Mouse (Mus musculus): ENCODE measurements at regions not wholly inside any gene's neighbourhood (a gene's known extent, or its start where the extent isn't known, plus 50 kb on each side); places are given as distances from the start of the nearest gene placed in this dataset.

- Histone ChIP-seq H3K4me2 (ENCODE audit: insufficient read depth, low read depth, poor library complexity, severe bottlenecking) (no peak overlapping the region), H3K79me2 (replicated peaks; ENCODE audit: control insufficient read depth, extremely low read depth, insufficient read depth, poor library complexity, severe bottlenecking) (no peaks in the 10 kb centered on the region), H3K27ac (ENCODE audit: insufficient read depth, low read depth) (no peak overlapping the region), H3K4me3 (replicated peaks in 1 of 3; ENCODE audit: low read depth in 2 of 3, low read length in 2 of 3, poor library complexity in 1 of 3) (no peak overlapping the region), H3K4me1 (ENCODE audit: control insufficient read depth in 1 of 2, insufficient read depth in 2 of 2) (peaks cover 0 to 25% of the 10 kb centered on the region in 2 experiments; a peak in 2 of 4 replicates), H3K36me3 (replicated peaks in 1 of 2; ENCODE audit: control insufficient read depth in 1 of 2, insufficient read depth in 1 of 2, low read length in 1 of 2) (no peaks in the 10 kb centered on the region), H3K9me3 (replicated peaks; ENCODE audit: low read length) (peaks cover 3% of the 10 kb centered on the region), H3K27me3 (replicated peaks) (no peaks in the 10 kb centered on the region), H3K9ac (ENCODE audit: insufficient read depth, low read depth) (no peak overlapping the region)
- dilution Hi-C loops (cut with MboI; ENCODE audit: extremely low pct_ligation_motif_present, extremely low pct_unique_long_range_greater_than_20kb, low sequenced_read_pairs): no loop called here
- in situ Hi-C loops (cut with MboI; ENCODE audit: low pct_ligation_motif_present, low pct_unique_long_range_greater_than_20kb, low sequenced_read_pairs): loop anchor here (5.0 to 25.0 kb wide), 3 partner anchors 334 to 682 kb away; partner anchors contain the start of genes 4933402D24Rik and Klf7
- DNase-seq (ENCODE audit: extremely low read depth): no peak
- no peak for TF ChIP-seq JUND (conservative IDR thresholded peaks at IDR 0.05; ENCODE audit: low read depth, low read length)
- no peak for TF ChIP-seq ZC3H11A (IDR thresholded peaks at IDR 0.05; ENCODE audit: low read depth, low read length)
- TF ChIP-seq E2F4 (IDR thresholded peaks at IDR 0.05; ENCODE audit: insufficient replicate concordance, low read depth, low read length): no peak
Observed at GRCm38 (mm10) chr1:64446492-64446891, 86.0 kb upstream of the Creb1 start.

- in situ Hi-C loops (cut with MboI; ENCODE audit: low pct_ligation_motif_present, low pct_unique_long_range_greater_than_20kb, low sequenced_read_pairs) (loop anchor here (5.0 to 25.0 kb wide), 3 partner anchors 334 to 681 kb away; partner anchors contain the start of genes 4933402D24Rik and Klf7), dilution Hi-C loops (cut with MboI; ENCODE audit: extremely low pct_ligation_motif_present, extremely low pct_unique_long_range_greater_than_20kb, low sequenced_read_pairs) (no loop called here)
- TF ChIP-seq NELFE (IDR thresholded peaks at IDR 0.05; ENCODE audit: low read depth, low read length) (no peak; the same call in 1 of the 2 replicates), SMC3 (IDR thresholded peaks at IDR 0.05; ENCODE audit: low read depth, low read length) (peak; percentile 97), RAD21 (IDR thresholded peaks at IDR 0.05; ENCODE audit: low read depth, low read length) (peak; percentile 95), IRF4 (IDR thresholded peaks at IDR 0.05; ENCODE audit: low read depth, low read length) (peak; percentile 59), ZNF384 (IDR thresholded peaks at IDR 0.05; ENCODE audit: low read depth, low read length) (no peak), TCF12 (IDR thresholded peaks at IDR 0.05; ENCODE audit: low read depth, low read length) (0 out of 2 replicates have a peak, but pooled peaks have one; percentile 24), ZC3H11A (IDR thresholded peaks at IDR 0.05; ENCODE audit: low read depth, low read length) (peak; percentile 96), CTCF (conservative IDR thresholded peaks at IDR 0.05 in 1 of 2, IDR thresholded peaks at IDR 0.05 in 1 of 2; ENCODE audit: low read depth in 2 of 2, low read length in 2 of 2) (peak in 1 of 2 experiments; percentile 92; a peak in 2 of 4 replicates)
- no peaks in the 10 kb centered on the region for H3K36me3 ChIP-seq (replicated peaks in 1 of 2; ENCODE audit: control insufficient read depth in 1 of 2, insufficient read depth in 1 of 2, low read length in 1 of 2)
- no peaks in the 10 kb centered on the region for H3K27me3 ChIP-seq (replicated peaks)
- peaks cover 0 to 25% of the 10 kb centered on the region in 2 experiments; a peak in 2 of 4 replicates for H3K4me1 ChIP-seq (ENCODE audit: control insufficient read depth in 1 of 2, insufficient read depth in 2 of 2)
- H3K9me3 ChIP-seq (replicated peaks; ENCODE audit: low read length): peaks cover 3% of the 10 kb centered on the region
- no peak overlapping the region for H3K4me2 ChIP-seq (ENCODE audit: insufficient read depth, low read depth, poor library complexity, severe bottlenecking)
- no peak overlapping the region for H3K27ac ChIP-seq (ENCODE audit: insufficient read depth, low read depth)
- H3K79me2 ChIP-seq (replicated peaks; ENCODE audit: control insufficient read depth, extremely low read depth, insufficient read depth, poor library complexity, severe bottlenecking): no peaks in the 10 kb centered on the region
- no peak overlapping the region for H3K4me3 ChIP-seq (replicated peaks in 1 of 3; ENCODE audit: low read depth in 2 of 3, low read length in 2 of 3, poor library complexity in 1 of 3)
- no peak overlapping the region for H3K9ac ChIP-seq (ENCODE audit: insufficient read depth, low read depth)
- DNase-seq (ENCODE audit: extremely low read depth): peak; percentile 62
Observed at GRCm38 (mm10) chr1:64445919-64446318, 86.5 kb upstream of the Creb1 start.

- Histone ChIP-seq H3K4me2 (ENCODE audit: insufficient read depth, low read depth, poor library complexity, severe bottlenecking) (no peak overlapping the region), H3K27ac (ENCODE audit: insufficient read depth, low read depth) (no peak overlapping the region), H3K4me1 (ENCODE audit: control insufficient read depth in 1 of 2, insufficient read depth in 2 of 2) (peaks cover 0 to 21% of the 10 kb centered on the region in 2 experiments; a peak in 2 of 4 replicates), H3K36me3 (replicated peaks in 1 of 2; ENCODE audit: control insufficient read depth in 1 of 2, insufficient read depth in 1 of 2, low read length in 1 of 2) (no peaks in the 10 kb centered on the region), H3K9ac (ENCODE audit: insufficient read depth, low read depth) (no peak overlapping the region), H3K27me3 (replicated peaks) (no peaks in the 10 kb centered on the region), H3K4me3 (replicated peaks in 1 of 3; ENCODE audit: low read depth in 2 of 3, low read length in 2 of 3, poor library complexity in 1 of 3) (no peak overlapping the region), H3K9me3 (replicated peaks; ENCODE audit: low read length) (no peaks in the 10 kb centered on the region), H3K79me2 (replicated peaks; ENCODE audit: control insufficient read depth, extremely low read depth, insufficient read depth, poor library complexity, severe bottlenecking) (no peaks in the 10 kb centered on the region)
- DNase-seq (ENCODE audit: extremely low read depth): no peak
- TF ChIP-seq TCF12 (IDR thresholded peaks at IDR 0.05; ENCODE audit: low read depth, low read length) (no peak), IRF4 (IDR thresholded peaks at IDR 0.05; ENCODE audit: low read depth, low read length) (no peak), TBP (conservative IDR thresholded peaks at IDR 0.05; ENCODE audit: low read depth, low read length) (no peak), ELF1 (IDR thresholded peaks at IDR 0.05; ENCODE audit: low read depth, low read length) (no peak), JUN (IDR thresholded peaks at IDR 0.05; ENCODE audit: insufficient read depth, low read depth, low read length) (no peak), NRF1 (IDR thresholded peaks at IDR 0.05; ENCODE audit: low read depth, low read length) (no peak), ZC3H11A (IDR thresholded peaks at IDR 0.05; ENCODE audit: low read depth, low read length) (no peak), SIN3A (IDR thresholded peaks at IDR 0.05; ENCODE audit: low read length) (no peak), JUND (conservative IDR thresholded peaks at IDR 0.05; ENCODE audit: low read depth, low read length) (no peak), USF1 (IDR thresholded peaks at IDR 0.05; ENCODE audit: low read depth, low read length) (no peak), BHLHE40 (IDR thresholded peaks at IDR 0.05; ENCODE audit: low read depth, low read length) (no peak), MXI1 (IDR thresholded peaks at IDR 0.05; ENCODE audit: low read depth, low read length) (no peak), GABPA (IDR thresholded peaks at IDR 0.05; ENCODE audit: insufficient replicate concordance, low read depth, low read length) (no peak), RAD21 (IDR thresholded peaks at IDR 0.05; ENCODE audit: low read depth, low read length) (no peak), E2F4 (IDR thresholded peaks at IDR 0.05; ENCODE audit: insufficient replicate concordance, low read depth, low read length) (no peak), ZKSCAN1 (IDR thresholded peaks at IDR 0.05; ENCODE audit: borderline replicate concordance, low read depth, low read length) (no peak), MEF2A (IDR thresholded peaks at IDR 0.05; ENCODE audit: borderline replicate concordance, low read depth, low read length) (no peak), SMC3 (IDR thresholded peaks at IDR 0.05; ENCODE audit: low read depth, low read length) (no peak; the same call in 1 of the 2 replicates), ZMIZ1 (IDR thresholded peaks at IDR 0.05; ENCODE audit: low read depth, low read length) (no peak), PAX5 (IDR thresholded peaks at IDR 0.05; ENCODE audit: low read length) (no peak)
- dilution Hi-C loops (cut with MboI; ENCODE audit: extremely low pct_ligation_motif_present, extremely low pct_unique_long_range_greater_than_20kb, low sequenced_read_pairs): no loop called here
- in situ Hi-C loops (cut with MboI; ENCODE audit: low pct_ligation_motif_present, low pct_unique_long_range_greater_than_20kb, low sequenced_read_pairs): loop anchor here (10.0 to 25.0 kb wide), 2 partner anchors 331 to 679 kb away; partner anchors contain the start of genes 4933402D24Rik and Klf7
Observed at GRCm38 (mm10) chr1:64443436-64443835, 89.0 kb upstream of the Creb1 start.

All from CH12.LX (cell line).